Mouse (Mus musculus) spleen, adult 2 months (tissue): ENCODE results near the gene Sec16a. TPM values are rescaled to one million over a fixed set of nuclear protein-coding genes. Genes with fewer than 3 reads are reported as not detected.

Experiments used
- DNase-seq, 2 experiments: peaks; one replicate each; pipeline versions ENCODE4 v3.0.0 to v3.0.0-alpha.2; 2012 to 2021; ENCODE audit warnings: low spot score in 2 of 2, low read depth in 1 of 2
- H3K27ac ChIP-seq: fragments of 200-500 bp; 2 replicates; pipeline ENCODE4 v1.5.1; 2012; ENCODE audit warnings: low read length, inconsistent platforms; ENCODE audit not compliant: insufficient read depth
- H3K27me3 ChIP-seq: fragments of 200-500 bp; 2 replicates; pipeline ENCODE4 v1.6.1; 2012; ENCODE audit warnings: mild to moderate bottlenecking, moderate library complexity, low read length, inconsistent platforms; ENCODE audit not compliant: control insufficient read depth, insufficient read depth
- H3K36me3 ChIP-seq: fragments of 200-500 bp; 2 replicates; pipeline ENCODE4 v1.6.1; 2012; ENCODE audit warnings: mild to moderate bottlenecking, low read length, inconsistent platforms; ENCODE audit not compliant: control insufficient read depth, insufficient read depth
- H3K4me1 ChIP-seq: fragments of 200-500 bp; 2 replicates; pipeline ENCODE4 v1.6.1; 2011; ENCODE audit warnings: inconsistent platforms; ENCODE audit not compliant: control insufficient read depth, insufficient read depth, insufficient read length
- H3K4me3 ChIP-seq: fragments of 200-500 bp; 2 replicates; pipeline ENCODE4 v1.5.1; 2011; ENCODE audit warnings: mild to moderate bottlenecking, inconsistent platforms; ENCODE audit not compliant: insufficient read depth, insufficient read length; ENCODE audit errors: extremely low read depth
- CTCF ChIP-seq: fragments of 200-500 bp; IDR thresholded peaks from 2 replicates; pipeline ENCODE4 v1.5.1; 2011; ENCODE audit warnings: mild to moderate bottlenecking, inconsistent platforms; ENCODE audit not compliant: insufficient read depth, insufficient read length, insufficient replicate concordance; ENCODE audit errors: extremely low read depth
- POLR2A ChIP-seq: fragments of 200-500 bp; IDR thresholded peaks from 2 replicates; pipeline ENCODE4 v1.6.1; 2011; ENCODE audit warnings: low read depth, low read length, inconsistent platforms
- WGBS: fragments of 180-500 bp; shearing (Covaris S2); methylation state at CpG from one replicate; pipeline ENCODE4 v1.1.7; 2018; 5-methylcytosine and 5-hydroxymethylcytosine counted together
- polyA plus RNA-seq: library from polyadenylated mRNA; depleted of rRNA; stranded (reverse); fragments of >200 nt; gene quantifications from 2 replicates; pipeline ENCODE4 v1.2.3, GENCODE M21; 2012

The Sec16a gene
- polyA plus RNA-seq, 1 experiment: 65.2 TPM

DNA sequence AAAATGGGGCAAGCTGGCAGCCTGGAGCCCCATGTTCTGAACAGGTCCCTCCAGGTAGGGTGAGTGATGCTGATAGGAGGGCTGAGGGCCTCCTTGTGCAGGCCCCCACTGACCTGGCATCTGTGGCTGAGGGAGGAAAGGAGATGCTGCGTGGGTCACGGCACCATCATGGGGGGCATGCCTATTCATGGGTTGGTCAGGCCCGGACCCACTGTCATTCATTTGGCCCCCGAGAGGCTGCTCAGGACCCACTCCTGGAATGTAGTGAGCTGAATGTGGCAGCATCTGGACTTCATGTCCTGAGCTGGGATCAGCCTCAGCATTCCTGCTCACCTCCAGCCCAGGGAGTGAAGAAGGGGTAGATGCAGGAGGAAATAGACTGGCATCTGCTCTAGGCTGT lies 3.8 kb downstream of the Sec16a start:
- H3K36me3 ChIP-seq: peaks cover 32% of the 10 kb centered on the region
- WGBS: 92% methylated on average over 4 of the region's 4 CpGs
- no peak for DNase-seq
- H3K4me3 ChIP-seq: no peak overlapping the region
- peaks cover 4% of the 10 kb centered on the region; the same call in 1 of the 2 replicates for H3K4me1 ChIP-seq
- TF ChIP-seq POLR2A (no peak), CTCF (no peak)
- H3K27me3 ChIP-seq: no peaks in the 10 kb centered on the region
- no peak overlapping the region for H3K27ac ChIP-seq

DNA sequence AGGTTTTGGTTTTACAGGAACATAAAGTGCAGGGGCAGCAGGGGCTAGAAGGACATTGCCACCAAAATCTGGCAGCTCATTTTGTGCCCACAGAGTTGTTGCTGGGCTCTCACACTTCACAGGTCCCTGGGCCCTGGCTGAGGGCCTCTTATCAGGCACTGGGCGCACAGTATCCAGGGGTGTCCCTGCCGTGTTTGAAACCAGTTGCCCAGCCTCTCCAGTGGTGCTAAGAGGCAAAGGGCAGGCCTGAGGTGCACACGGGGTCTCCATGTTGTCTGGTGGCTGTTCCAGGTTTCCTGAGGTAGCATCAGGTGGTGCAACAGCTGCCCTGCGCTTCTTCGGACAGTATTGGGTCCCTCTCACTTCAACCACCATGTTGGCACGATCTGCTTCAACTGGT lies 5.3 kb downstream of the Sec16a start:
- 92% methylated on average over 6 of the region's 6 CpGs for whole genome bisulfite sequencing
- TF ChIP-seq CTCF: no peak
- TF ChIP-seq POLR2A: no peak
- DNase-seq: no peak
- no peak overlapping the region for H3K4me3 ChIP-seq
- no peaks in the 10 kb centered on the region for H3K27me3 ChIP-seq
- peaks cover 41% of the 10 kb centered on the region for H3K36me3 ChIP-seq
- peaks cover 4% of the 10 kb centered on the region; the same call in 1 of the 2 replicates for H3K4me1 ChIP-seq
- H3K27ac ChIP-seq: no peak overlapping the region

DNA sequence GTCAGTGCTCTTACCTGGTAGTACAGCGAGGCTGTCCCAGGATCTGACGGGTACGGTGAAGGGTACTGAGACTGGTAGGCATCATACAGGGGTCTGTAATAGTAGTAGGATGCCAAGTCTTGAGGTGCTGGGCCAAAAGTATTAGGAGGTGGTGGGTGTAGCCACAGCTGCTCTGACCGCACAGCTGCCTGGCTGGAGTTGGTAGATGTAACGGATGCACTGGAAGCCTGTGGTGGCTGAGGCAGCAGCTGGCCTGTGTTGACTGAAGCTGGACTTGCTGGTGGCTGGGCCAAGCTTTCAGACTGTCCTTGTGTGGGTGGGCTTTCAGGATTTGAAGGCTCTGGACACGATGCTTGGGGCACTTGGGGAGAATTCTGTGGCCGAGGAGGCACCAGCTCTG lies 6.6 kb downstream of the Sec16a start:
- 92% methylated on average over 7 of the region's 7 CpGs for WGBS
- DNase-seq: no peak
- Histone ChIP-seq H3K27ac (no peak overlapping the region), H3K27me3 (no peaks in the 10 kb centered on the region), H3K4me1 (no peaks in the 10 kb centered on the region), H3K4me3 (no peak overlapping the region), H3K36me3 (peaks cover 47% of the 10 kb centered on the region)
- no peak for TF ChIP-seq CTCF
- TF ChIP-seq POLR2A: no peak

DNA sequence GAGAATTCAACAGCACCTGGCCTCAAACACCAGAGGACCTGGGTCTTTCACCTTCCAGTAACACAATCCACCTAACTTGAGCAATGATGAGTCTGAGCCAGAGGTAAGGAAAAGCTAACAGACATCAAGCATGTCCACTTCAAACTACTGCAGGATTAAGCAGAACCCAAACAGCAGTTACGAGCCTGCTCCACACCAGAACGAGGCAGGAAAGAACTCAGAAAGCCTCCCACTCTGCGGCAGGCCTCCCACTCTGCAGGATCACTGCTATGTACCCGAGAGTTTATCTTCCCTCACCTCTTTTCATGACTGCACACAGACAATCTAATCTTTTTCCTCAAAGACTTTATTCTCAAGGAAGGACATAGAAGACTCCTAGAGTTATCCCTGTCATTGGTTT lies 7.8 kb downstream of the Sec16a start:
- Histone ChIP-seq H3K4me3 (no peak overlapping the region), H3K27ac (no peak overlapping the region), H3K4me1 (no peaks in the 10 kb centered on the region), H3K27me3 (no peaks in the 10 kb centered on the region), H3K36me3 (peaks cover 54% of the 10 kb centered on the region)
- 83% methylated on average over 4 of the region's 4 CpGs for WGBS
- no peak for DNase-seq
- TF ChIP-seq CTCF (no peak), POLR2A (no peak)

DNA sequence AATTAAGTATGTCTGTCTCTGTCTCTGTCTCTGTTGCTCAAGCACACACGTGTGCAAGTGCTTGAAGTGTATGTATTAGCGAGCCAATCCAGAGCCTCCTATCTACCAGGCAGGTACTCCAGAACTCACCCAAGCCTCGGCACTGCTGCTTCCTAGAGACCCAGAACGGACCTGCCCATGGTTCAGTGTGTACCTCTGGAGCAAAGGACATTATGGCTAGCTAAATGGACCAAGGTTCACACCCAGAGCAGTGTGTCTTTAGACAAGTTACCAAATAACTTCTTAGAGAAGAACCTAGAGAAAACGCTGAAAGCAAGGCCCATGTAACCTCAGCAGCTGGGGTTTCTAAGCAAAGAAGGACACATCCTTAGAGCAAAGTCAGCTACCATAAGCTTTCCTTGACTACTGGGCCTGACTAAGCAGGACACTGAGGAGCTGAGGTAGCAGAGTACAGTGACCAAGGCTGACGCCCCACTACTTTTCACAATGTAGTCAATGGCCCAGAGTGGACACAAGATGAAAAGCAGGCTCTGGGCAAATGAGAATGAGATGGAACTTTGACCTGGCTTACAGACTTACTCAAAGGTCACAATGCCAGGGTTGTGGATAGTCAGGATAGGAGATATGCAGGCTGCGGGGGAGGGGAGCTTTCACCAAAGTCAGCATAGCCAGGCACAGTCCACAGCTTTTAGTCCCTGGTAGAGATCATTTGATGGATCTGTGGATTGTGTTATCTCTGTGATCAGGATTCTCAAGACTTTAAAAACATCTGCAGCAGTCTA lies 10.0 kb downstream of the Sec16a start:
- no peaks in the 10 kb centered on the region for H3K4me1 ChIP-seq
- H3K4me3 ChIP-seq: no peak overlapping the region
- WGBS: 90% methylated on average over 7 of the region's 7 CpGs
- H3K27ac ChIP-seq: no peak overlapping the region
- no peak for TF ChIP-seq POLR2A
- TF ChIP-seq CTCF: no peak
- peaks cover 54% of the 10 kb centered on the region for H3K36me3 ChIP-seq
- DNase-seq: no peak
- H3K27me3 ChIP-seq: no peaks in the 10 kb centered on the region

DNA sequence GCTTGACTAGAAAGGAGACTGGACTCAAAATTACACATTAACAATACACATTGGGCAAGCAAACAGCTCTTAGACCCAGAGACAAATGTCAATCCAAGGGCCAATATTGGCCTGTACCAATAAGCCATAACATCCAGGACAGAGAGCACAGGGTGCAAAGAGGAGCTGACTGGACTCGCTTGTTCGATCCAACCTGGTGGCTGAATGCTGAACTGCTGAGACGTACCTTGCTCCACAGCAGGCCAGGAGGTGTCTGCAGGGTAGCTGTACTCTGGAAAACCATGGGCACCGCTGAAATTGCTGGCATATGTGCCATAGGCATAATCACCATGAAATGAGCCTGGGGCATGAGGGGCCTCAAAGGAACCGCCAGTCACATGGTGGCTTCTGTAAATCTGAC lies 15.2 kb downstream of the Sec16a start:
- WGBS: 97% methylated on average over 5 of the region's 5 CpGs
- H3K36me3 ChIP-seq: peaks cover 57% of the 10 kb centered on the region
- no peak overlapping the region for H3K27ac ChIP-seq
- no peak for DNase-seq
- TF ChIP-seq CTCF (no peak), POLR2A (no peak)
- no peaks in the 10 kb centered on the region for H3K4me1 ChIP-seq
- no peak overlapping the region for H3K4me3 ChIP-seq
- no peaks in the 10 kb centered on the region for H3K27me3 ChIP-seq

DNA sequence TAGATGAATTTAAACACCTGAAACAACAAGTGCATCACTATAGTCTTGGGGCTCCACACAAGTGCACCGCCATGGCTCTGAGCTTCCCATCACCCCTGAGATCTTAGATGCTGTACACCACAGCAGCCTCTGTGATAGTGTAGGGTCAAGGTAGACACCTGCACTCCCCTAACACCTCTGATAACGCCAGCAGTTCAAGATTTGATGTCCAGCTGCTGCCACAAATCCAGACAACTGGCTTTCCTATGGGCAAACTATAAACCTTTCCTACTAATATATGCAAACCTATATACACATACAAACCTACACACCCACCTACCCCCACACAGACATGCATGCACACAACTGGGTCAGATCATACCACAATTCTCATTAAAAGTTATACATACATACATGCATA lies 20.5 kb downstream of the Sec16a start:
- TF ChIP-seq CTCF (no peak), POLR2A (no peak)
- WGBS: 94% methylated on average over 2 of the region's 2 CpGs
- Histone ChIP-seq H3K27me3 (no peaks in the 10 kb centered on the region), H3K27ac (no peak overlapping the region), H3K4me1 (no peaks in the 10 kb centered on the region), H3K36me3 (peaks cover 62% of the 10 kb centered on the region), H3K4me3 (no peak overlapping the region)
- no peak for DNase-seq
